Mouse (Mus musculus): ENCODE results near the gene Dpysl4.

Gene Dpysl4

GRCm38 (mm10) chr7:139151116-139151515 is 65.3 kb downstream of the Dpysl4 start:
- DNase-seq (ENCODE audit: low spot score) = no peak

Data from urinary bladder, postnatal 14 days (tissue).